Mouse (Mus musculus): Measurements from ENCODE around the gene Gpsm3. TPM values are rescaled to one million over a fixed set of nuclear protein-coding genes. Genes with fewer than 3 reads are reported as not detected.
A peak's percentile ranks its signal among the peaks of the same experiment; 100 is the strongest.

Gpsm3 gene
- total RNA-seq, 4 experiments from 2014 or later = 0.53 to 1.8 (median 0.77) TPM

GRCm38 (mm10) chr17:34582528-34582927 lies 7.1 kb upstream of the Gpsm3 start:
- no peak for DNase-seq (ENCODE audit: low spot score in 2 of 2)

- no peak for DNase-seq (ENCODE audit: low spot score in 2 of 2)
Measured at GRCm38 (mm10) chr17:34583397-34583796, 6.2 kb upstream of the Gpsm3 start.

- DNase-seq (ENCODE audit: low spot score in 2 of 2) = no peak
Measured at GRCm38 (mm10) chr17:34583819-34584218, 5.8 kb upstream of the Gpsm3 start.

GRCm38 (mm10) chr17:34585121-34585520 lies 4.5 kb upstream of the Gpsm3 start:
- no peak for DNase-seq (ENCODE audit: low spot score in 2 of 2)

- no peak for DNase-seq (ENCODE audit: low spot score in 2 of 2)
Measured at GRCm38 (mm10) chr17:34585877-34586771, 3.5 kb upstream of the Gpsm3 start.

GRCm38 (mm10) chr17:34586796-34587422 lies 2.7 kb upstream of the Gpsm3 start:
- peak; percentile 43 to 63 for DNase-seq (ENCODE audit: low spot score in 2 of 2)

GRCm38 (mm10) chr17:34587423-34587811 lies 2.2 kb upstream of the Gpsm3 start:
- DNase-seq (ENCODE audit: low spot score in 2 of 2) = peak; percentile 98

- DNase-seq (ENCODE audit: low spot score in 2 of 2) = no peak
Measured at GRCm38 (mm10) chr17:34587814-34588213, 1.8 kb upstream of the Gpsm3 start.

GRCm38 (mm10) chr17:34588767-34589166 lies 839 bp upstream of the Gpsm3 start:
- no peak for DNase-seq (ENCODE audit: low spot score in 2 of 2)

- DNase-seq (ENCODE audit: low spot score in 2 of 2) = no peak
Measured at GRCm38 (mm10) chr17:34589206-34589605, 400 bp upstream of the Gpsm3 start.

GRCm38 (mm10) chr17:34590154-34590987 lies 765 bp downstream of the Gpsm3 start:
- no peak for DNase-seq (ENCODE audit: low spot score in 2 of 2)

GRCm38 (mm10) chr17:34591029-34591993 lies 1.7 kb downstream of the Gpsm3 start, which contains the start of gene Pbx2:
Gene Pbx2 (plus strand): TSS chr17:34591266.
- DNase-seq (ENCODE audit: low spot score in 2 of 2) = no peak

- DNase-seq (ENCODE audit: low spot score in 2 of 2) = peak; percentile 70 to 78
Measured at GRCm38 (mm10) chr17:34591994-34592375, 2.4 kb downstream of the Gpsm3 start.

- no peak for DNase-seq (ENCODE audit: low spot score in 2 of 2)
Measured at GRCm38 (mm10) chr17:34592581-34593549, 3.3 kb downstream of the Gpsm3 start.

GRCm38 (mm10) chr17:34593752-34594525 lies 4.3 kb downstream of the Gpsm3 start:
- no peak for DNase-seq (ENCODE audit: low spot score in 2 of 2)

GRCm38 (mm10) chr17:34596098-34596497 lies 6.5 kb downstream of the Gpsm3 start:
- no peak for DNase-seq (ENCODE audit: low spot score in 2 of 2)

- no peak for DNase-seq (ENCODE audit: low spot score in 2 of 2)
Measured at GRCm38 (mm10) chr17:34597566-34598095, 8.0 kb downstream of the Gpsm3 start, which contains the start of gene Ager. Gene Ager (plus strand): TSS chr17:34597862.

GRCm38 (mm10) chr17:34599891-34600290 lies 10.3 kb downstream of the Gpsm3 start:
- DNase-seq (ENCODE audit: low spot score in 2 of 2) = no peak

All from gastrocnemius, adult 8-10 months (tissue).